Mouse (Mus musculus): ENCODE data around the gene Tnks2. TPM values are rescaled to one million over a fixed set of nuclear protein-coding genes. Genes with fewer than 3 reads are reported as not detected.

Gene Tnks2
- polyA plus RNA-seq, 1 experiment = 46.0 TPM

DNA sequence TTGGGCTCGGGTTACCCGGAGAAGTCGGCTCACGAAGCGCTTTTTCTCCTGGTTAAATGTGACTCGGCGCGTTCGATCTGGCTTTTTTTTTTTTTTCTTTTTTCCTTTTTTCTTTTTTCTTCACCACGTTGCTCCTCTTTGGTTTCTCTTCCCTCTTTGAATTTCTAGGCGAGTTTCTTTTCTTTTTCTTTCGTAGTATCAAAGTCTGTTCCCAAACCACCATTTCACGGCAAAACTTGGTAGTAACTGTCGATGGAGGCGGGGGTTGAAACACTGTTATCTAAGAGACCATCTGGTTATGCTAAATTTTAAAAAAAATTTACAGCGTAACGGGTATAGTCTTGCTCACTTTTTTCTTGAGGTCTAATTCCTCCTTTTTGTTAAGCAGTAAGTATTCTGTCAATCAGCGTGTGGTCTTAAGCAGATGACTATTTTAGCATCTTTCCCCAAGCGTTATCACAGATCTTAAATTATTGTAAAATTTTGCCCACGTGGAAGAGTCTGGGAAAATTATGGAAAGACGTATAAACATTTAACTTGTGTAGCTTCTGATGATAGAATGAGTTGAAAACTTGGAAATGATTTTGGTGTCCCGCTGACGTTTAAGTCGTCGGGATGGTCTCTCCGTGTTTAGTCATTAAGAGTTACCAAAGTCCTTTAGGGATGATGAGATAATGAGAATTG is 92.7 kb downstream of the Tnks2 start:
- Histone ChIP-seq H3K36me3 (ENCODE audit: control insufficient read depth, insufficient read depth, low read length) (no peaks in the 10 kb centered on the region), H3K27ac (ENCODE audit: control insufficient read depth, insufficient read depth, low read length) (peak overlapping the region; percentile 3; the same call in 1 of the 2 replicates), H3K4me1 (replicated peaks; ENCODE audit: control insufficient read depth, insufficient read depth, low read length) (0 out of 2 replicates have a peak, but pooled peaks cover 3% of the 10 kb centered on the region), H3K27me3 (ENCODE audit: control insufficient read depth, insufficient read depth, low read length) (no peaks in the 10 kb centered on the region), H3K4me3 (ENCODE audit: control insufficient read depth, insufficient read depth, low read length) (peak overlapping the region; percentile 92)
- WGBS = 1% methylated on average over 26 of the region's 26 CpGs
- TF ChIP-seq POLR2A (IDR thresholded peaks at IDR 0.05; ENCODE audit: control insufficient read depth, extremely low read depth, insufficient read depth, low read length, poor library complexity) = no peak
- TF ChIP-seq CTCF (IDR thresholded peaks at IDR 0.05; ENCODE audit: borderline replicate concordance, control insufficient read depth, extremely low read depth, insufficient read depth, low read length, poor library complexity) = no peak
- no peak for DNase-seq

DNA sequence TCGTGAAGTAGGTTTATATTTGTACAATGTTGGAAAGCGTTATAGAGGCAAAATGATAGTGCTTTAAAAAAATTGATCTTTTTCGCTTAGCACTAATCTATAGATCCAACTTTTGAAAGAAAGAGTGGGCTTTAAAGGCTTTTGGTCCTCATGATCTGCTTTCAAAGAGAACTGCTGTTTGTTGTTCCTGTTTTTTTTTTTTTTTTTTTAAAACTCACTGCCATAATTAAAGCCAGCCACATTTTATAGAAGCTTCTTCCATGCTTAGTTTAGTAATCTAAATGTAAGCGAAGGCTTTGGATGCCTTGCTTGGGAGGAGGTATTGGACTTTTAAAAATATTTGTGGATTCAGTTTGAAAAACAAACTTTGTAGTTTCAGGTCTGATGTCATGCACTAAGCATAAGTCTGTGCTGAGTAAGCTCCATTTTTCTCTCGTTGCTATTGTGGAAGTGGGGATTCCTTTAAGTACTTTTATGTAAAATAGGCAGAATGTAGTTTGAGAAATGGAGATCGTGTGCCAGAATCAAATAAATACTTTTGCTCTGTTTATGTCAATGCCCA is 93.8 kb downstream of the Tnks2 start:
- 75% methylated on average over 6 of the region's 6 CpGs for WGBS
- no peak for TF ChIP-seq CTCF (IDR thresholded peaks at IDR 0.05; ENCODE audit: borderline replicate concordance, control insufficient read depth, extremely low read depth, insufficient read depth, low read length, poor library complexity)
- no peak for TF ChIP-seq POLR2A (IDR thresholded peaks at IDR 0.05; ENCODE audit: control insufficient read depth, extremely low read depth, insufficient read depth, low read length, poor library complexity)
- no peak for DNase-seq
- no peaks in the 10 kb centered on the region for H3K27me3 ChIP-seq (ENCODE audit: control insufficient read depth, insufficient read depth, low read length)
- H3K4me3 ChIP-seq (ENCODE audit: control insufficient read depth, insufficient read depth, low read length) = no peak overlapping the region
- no peak overlapping the region for H3K27ac ChIP-seq (ENCODE audit: control insufficient read depth, insufficient read depth, low read length)
- no peaks in the 10 kb centered on the region for H3K36me3 ChIP-seq (ENCODE audit: control insufficient read depth, insufficient read depth, low read length)
- 0 out of 2 replicates have a peak, but pooled peaks cover 3% of the 10 kb centered on the region for H3K4me1 ChIP-seq (replicated peaks; ENCODE audit: control insufficient read depth, insufficient read depth, low read length)

DNA sequence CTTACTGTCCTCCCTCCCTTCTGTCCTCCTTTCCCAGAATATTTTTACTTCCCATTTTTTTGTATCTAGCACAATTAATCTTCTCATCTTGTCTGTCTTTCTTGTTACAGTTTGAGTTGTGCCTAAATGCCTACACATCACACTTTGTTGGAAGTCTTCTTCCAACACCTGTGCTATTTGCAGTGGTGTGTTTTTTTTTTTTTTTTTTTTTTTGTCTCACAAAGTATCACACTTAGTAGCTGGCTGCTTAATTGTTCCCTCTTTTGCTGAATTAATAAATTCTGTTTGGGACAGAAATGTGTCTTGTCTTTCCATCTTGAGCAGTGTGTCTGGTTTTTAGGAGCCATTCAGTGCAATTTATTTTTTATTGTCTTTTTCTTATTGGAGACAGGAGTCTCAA is 95.8 kb downstream of the Tnks2 start:
- Histone ChIP-seq H3K36me3 (ENCODE audit: control insufficient read depth, insufficient read depth, low read length) (no peaks in the 10 kb centered on the region), H3K4me1 (replicated peaks; ENCODE audit: control insufficient read depth, insufficient read depth, low read length) (0 out of 2 replicates have a peak, but pooled peaks cover 3% of the 10 kb centered on the region), H3K4me3 (ENCODE audit: control insufficient read depth, insufficient read depth, low read length) (no peak overlapping the region), H3K27me3 (ENCODE audit: control insufficient read depth, insufficient read depth, low read length) (no peaks in the 10 kb centered on the region), H3K27ac (ENCODE audit: control insufficient read depth, insufficient read depth, low read length) (no peak overlapping the region)
- DNase-seq = no peak
- no peak for TF ChIP-seq POLR2A (IDR thresholded peaks at IDR 0.05; ENCODE audit: control insufficient read depth, extremely low read depth, insufficient read depth, low read length, poor library complexity)

DNA sequence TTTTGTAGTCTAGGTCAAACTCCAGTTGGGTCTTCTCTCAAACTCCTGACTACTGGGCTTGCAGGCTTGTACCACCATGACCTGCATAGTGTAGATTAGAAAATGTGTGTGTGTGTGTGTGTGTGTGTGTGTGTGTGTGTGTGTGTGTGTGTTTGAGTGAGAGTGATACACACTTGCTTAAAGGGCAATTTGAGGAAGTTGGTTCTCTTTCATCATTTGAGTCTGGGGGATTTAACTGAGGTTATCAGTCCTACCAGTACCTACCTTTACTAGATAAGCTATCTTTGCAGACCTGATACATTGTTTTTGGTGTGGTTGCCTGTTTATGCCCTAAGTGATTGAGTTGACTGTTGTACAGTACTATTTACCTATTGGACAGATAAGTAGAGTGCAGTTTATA is 98.1 kb downstream of the Tnks2 start:
- Histone ChIP-seq H3K27me3 (ENCODE audit: control insufficient read depth, insufficient read depth, low read length) (no peaks in the 10 kb centered on the region), H3K36me3 (ENCODE audit: control insufficient read depth, insufficient read depth, low read length) (no peaks in the 10 kb centered on the region), H3K4me3 (ENCODE audit: control insufficient read depth, insufficient read depth, low read length) (no peak overlapping the region), H3K4me1 (replicated peaks; ENCODE audit: control insufficient read depth, insufficient read depth, low read length) (no peaks in the 10 kb centered on the region), H3K27ac (ENCODE audit: control insufficient read depth, insufficient read depth, low read length) (no peak overlapping the region)
- TF ChIP-seq POLR2A (IDR thresholded peaks at IDR 0.05; ENCODE audit: control insufficient read depth, extremely low read depth, insufficient read depth, low read length, poor library complexity) = no peak
- TF ChIP-seq CTCF (IDR thresholded peaks at IDR 0.05; ENCODE audit: borderline replicate concordance, control insufficient read depth, extremely low read depth, insufficient read depth, low read length, poor library complexity) = no peak
- no peak for DNase-seq

DNA sequence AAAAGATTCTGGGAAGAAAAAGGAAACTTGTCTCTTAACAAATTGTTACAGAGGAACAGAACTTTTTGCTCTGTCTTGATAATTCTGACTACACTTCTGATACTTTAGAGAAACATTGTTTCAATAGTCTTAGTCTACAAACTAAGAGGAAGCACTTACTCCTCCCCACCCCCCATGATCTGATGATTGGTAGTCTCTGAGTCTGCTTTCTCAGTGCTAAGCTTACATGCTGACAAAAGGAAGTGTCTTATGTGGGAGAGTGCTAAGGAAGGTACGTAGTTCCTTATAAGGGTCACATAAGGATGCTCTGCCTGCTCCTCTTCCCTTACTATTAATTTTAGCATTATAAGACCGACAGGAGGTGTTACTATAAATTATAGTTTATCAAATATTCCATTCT is 98.6 kb downstream of the Tnks2 start:
- H3K36me3 ChIP-seq (ENCODE audit: control insufficient read depth, insufficient read depth, low read length) = no peaks in the 10 kb centered on the region
- TF ChIP-seq CTCF (IDR thresholded peaks at IDR 0.05; ENCODE audit: borderline replicate concordance, control insufficient read depth, extremely low read depth, insufficient read depth, low read length, poor library complexity) (no peak), POLR2A (IDR thresholded peaks at IDR 0.05; ENCODE audit: control insufficient read depth, extremely low read depth, insufficient read depth, low read length, poor library complexity) (no peak)
- no peaks in the 10 kb centered on the region for H3K4me1 ChIP-seq (replicated peaks; ENCODE audit: control insufficient read depth, insufficient read depth, low read length)
- H3K4me3 ChIP-seq (ENCODE audit: control insufficient read depth, insufficient read depth, low read length) = no peak overlapping the region
- no peaks in the 10 kb centered on the region for H3K27me3 ChIP-seq (ENCODE audit: control insufficient read depth, insufficient read depth, low read length)
- WGBS = 29% methylated on average over 2 of the region's 2 CpGs
- DNase-seq = peak; percentile 3
- no peak overlapping the region for H3K27ac ChIP-seq (ENCODE audit: control insufficient read depth, insufficient read depth, low read length)

DNA sequence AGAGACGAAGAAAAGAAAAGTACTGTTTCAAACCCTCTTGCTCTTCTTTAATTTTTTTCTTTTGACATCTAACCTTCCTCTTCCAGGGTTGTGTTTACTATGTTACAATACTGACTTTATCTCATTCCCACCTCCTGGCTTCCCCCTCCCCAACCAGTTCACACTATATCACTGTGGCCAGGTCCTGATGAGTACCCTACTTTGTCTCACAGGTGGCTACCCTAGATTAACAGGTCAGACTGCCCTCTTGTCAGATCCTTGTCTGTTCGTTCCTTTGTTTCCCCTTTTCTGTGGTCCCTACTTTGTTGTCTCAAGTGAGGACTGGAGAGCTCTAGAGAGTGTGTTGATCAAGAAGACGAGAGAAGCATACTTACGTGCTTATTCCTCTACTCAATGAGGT is 102.3 kb downstream of the Tnks2 start:
- Histone ChIP-seq H3K4me1 (replicated peaks; ENCODE audit: control insufficient read depth, insufficient read depth, low read length) (no peaks in the 10 kb centered on the region), H3K36me3 (ENCODE audit: control insufficient read depth, insufficient read depth, low read length) (no peaks in the 10 kb centered on the region), H3K4me3 (ENCODE audit: control insufficient read depth, insufficient read depth, low read length) (no peak overlapping the region), H3K27ac (ENCODE audit: control insufficient read depth, insufficient read depth, low read length) (no peak overlapping the region), H3K27me3 (ENCODE audit: control insufficient read depth, insufficient read depth, low read length) (no peaks in the 10 kb centered on the region)
- TF ChIP-seq POLR2A (IDR thresholded peaks at IDR 0.05; ENCODE audit: control insufficient read depth, extremely low read depth, insufficient read depth, low read length, poor library complexity) (no peak), CTCF (IDR thresholded peaks at IDR 0.05; ENCODE audit: borderline replicate concordance, control insufficient read depth, extremely low read depth, insufficient read depth, low read length, poor library complexity) (no peak)
- 91% methylated on average over 4 of the region's 4 CpGs for WGBS
- no peak for DNase-seq

DNA sequence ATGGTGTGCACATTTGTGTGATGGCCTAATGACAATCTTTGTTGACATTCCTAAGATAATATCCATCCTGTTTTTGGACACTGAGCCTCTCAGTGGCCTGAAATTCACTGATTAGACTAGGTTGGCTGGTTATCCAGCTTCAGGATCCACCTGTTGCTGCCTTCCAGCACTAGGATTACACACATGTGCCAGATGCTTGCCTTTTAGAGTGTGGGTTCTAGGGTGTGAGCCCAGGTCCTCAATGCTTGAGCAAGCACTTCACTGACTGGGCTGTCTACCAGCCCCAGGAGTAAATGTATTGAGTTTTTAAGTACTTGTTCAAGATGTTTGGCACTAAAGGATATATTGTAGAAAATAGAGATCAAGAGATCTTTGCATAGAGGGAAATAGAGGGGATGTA is 104.0 kb downstream of the Tnks2 start:
- DNase-seq = no peak
- Histone ChIP-seq H3K4me1 (replicated peaks; ENCODE audit: control insufficient read depth, insufficient read depth, low read length) (no peaks in the 10 kb centered on the region), H3K27me3 (ENCODE audit: control insufficient read depth, insufficient read depth, low read length) (no peaks in the 10 kb centered on the region), H3K36me3 (ENCODE audit: control insufficient read depth, insufficient read depth, low read length) (no peaks in the 10 kb centered on the region), H3K4me3 (ENCODE audit: control insufficient read depth, insufficient read depth, low read length) (no peak overlapping the region), H3K27ac (ENCODE audit: control insufficient read depth, insufficient read depth, low read length) (no peak overlapping the region)
- TF ChIP-seq POLR2A (IDR thresholded peaks at IDR 0.05; ENCODE audit: control insufficient read depth, extremely low read depth, insufficient read depth, low read length, poor library complexity) (no peak), CTCF (IDR thresholded peaks at IDR 0.05; ENCODE audit: borderline replicate concordance, control insufficient read depth, extremely low read depth, insufficient read depth, low read length, poor library complexity) (no peak)

Measured in thymus, adult 2 months (tissue).